In genomic region chr3:89928956-89929355, GRCm38 (mm10) we compare ENCODE assay signal across 23 mouse cellular contexts.
"Had no signal": no experiment of that assay in that cellular context is flagged by ENCODE, and none has a peak within 500 bp of the region (broad histone marks: within the 10 kb centered on the region; RNA-seq: fewer than 3 reads in every experiment).

No protein-coding gene starts in this region.

- ATAC-seq: liver, embryonic 12.5 days; liver, postnatal 0 days; lung, postnatal 0 days; midbrain, embryonic 13.5 days; midbrain, embryonic 15.5 days; midbrain, embryonic 16.5 days had no signal

- DNase-seq: left cerebral cortex, postnatal 4 days; liver; liver, embryonic 13.5 days; liver, postnatal 0 days; lung, adult 18-20 months; lung, adult 2 months; lung, embryonic 14.5 days; lung, postnatal 10 days; lung, postnatal 14 days; lung, postnatal 36 days; lung, postnatal 4 days; midbrain, embryonic 14.5 days had no signal

- H3K27me3 ChIP-seq: limb, embryonic 12.5 days; limb, embryonic 13.5 days; limb, embryonic 15.5 days; liver, embryonic 12.5 days; liver, embryonic 13.5 days; liver, embryonic 15.5 days; lung, embryonic 15.5 days; midbrain, embryonic 12.5 days; midbrain, embryonic 13.5 days; midbrain, embryonic 15.5 days had no signal
